Mouse (Mus musculus): ENCODE measurements around the gene Zfp609.
"Not testable (repeated sequence)": the region's sequence is repeated elsewhere in the genome, so short reads cannot be mapped to it uniquely, and the experiment has no call there.

Gene Zfp609

GRCm38 (mm10) chr9:65676358-65677118 is 150.8 kb downstream of the Zfp609 start:
- in situ Hi-C loops (cut with MboI, MseI): no loop called here

GRCm38 (mm10) chr9:65675461-65676357 is 151.7 kb downstream of the Zfp609 start:
- in situ Hi-C loops (cut with MboI, MseI): no loop called here

- in situ Hi-C loops (cut with MboI, MseI): no loop called here
These were observed 154.4 kb downstream of the Zfp609 start for GRCm38 (mm10) chr9:65672996-65673395.

GRCm38 (mm10) chr9:65671431-65671931 is 155.9 kb downstream of the Zfp609 start:
- in situ Hi-C loops (cut with MboI, MseI): no loop called here

- in situ Hi-C loops (cut with MboI, MseI): loop anchor here (10.0 kb wide), 1 partner anchor 177 kb away; no protein-coding TSS in a partner anchor
These were observed 159.7 kb downstream of the Zfp609 start, which contains the start of gene Oaz2 for GRCm38 (mm10) chr9:65667701-65668100. Oaz2 (plus strand) TSS chr9:65668001.

- in situ Hi-C loops (cut with MboI, MseI): loop anchor here (10.0 kb wide), 1 partner anchor 179 kb away; no protein-coding TSS in a partner anchor
These were observed 161.3 kb downstream of the Zfp609 start for GRCm38 (mm10) chr9:65666042-65666441.

GRCm38 (mm10) chr9:65664163-65664562 is 163.2 kb downstream of the Zfp609 start:
- in situ Hi-C loops (cut with MboI, MseI): loop anchor here (5.0 to 10.0 kb wide), 3 partner anchors 62 to 181 kb away; partner anchors contain the start of gene Ankdd1a

GRCm38 (mm10) chr9:65661493-65661892 is 165.9 kb downstream of the Zfp609 start:
- in situ Hi-C loops (cut with MboI, MseI): loop anchor here (5.0 to 10.0 kb wide), 3 partner anchors 59 to 183 kb away; partner anchors contain the start of gene Ankdd1a

- in situ Hi-C loops (cut with MboI, MseI): loop anchor here (5.0 to 10.0 kb wide), 3 partner anchors 59 to 184 kb away; partner anchors contain the start of gene Ankdd1a
These were observed 166.3 kb downstream of the Zfp609 start for GRCm38 (mm10) chr9:65661029-65661428.

- in situ Hi-C loops (cut with MboI, MseI): no loop called here
These were observed 170.1 kb downstream of the Zfp609 start for GRCm38 (mm10) chr9:65657218-65657617.

- in situ Hi-C loops (cut with MboI, MseI): no loop called here
These were observed 171.8 kb downstream of the Zfp609 start for GRCm38 (mm10) chr9:65655540-65655939.

GRCm38 (mm10) chr9:65654700-65655237 is 172.6 kb downstream of the Zfp609 start:
- in situ Hi-C loops (cut with MboI, MseI): no loop called here

- in situ Hi-C loops (cut with MboI, MseI): no loop called here
These were observed 173.6 kb downstream of the Zfp609 start for GRCm38 (mm10) chr9:65653741-65654140.

- in situ Hi-C loops (cut with MboI, MseI): not testable (repeated sequence)
These were observed 175.4 kb downstream of the Zfp609 start for GRCm38 (mm10) chr9:65651957-65652356.

GRCm38 (mm10) chr9:65649997-65650396 is 177.4 kb downstream of the Zfp609 start:
- in situ Hi-C loops (cut with MboI, MseI): loop anchor here (25.0 kb wide), 1 partner anchor 737 kb away; no protein-coding TSS in a partner anchor

GRCm38 (mm10) chr9:65648730-65649129 is 178.6 kb downstream of the Zfp609 start:
- in situ Hi-C loops (cut with MboI, MseI): loop anchor here (25.0 kb wide), 1 partner anchor 739 kb away; no protein-coding TSS in a partner anchor

GRCm38 (mm10) chr9:65646782-65647181 is 180.6 kb downstream of the Zfp609 start:
- in situ Hi-C loops (cut with MboI, MseI): loop anchor here (25.0 kb wide), 1 partner anchor 741 kb away; no protein-coding TSS in a partner anchor

- in situ Hi-C loops (cut with MboI, MseI): loop anchor here (25.0 kb wide), 1 partner anchor 741 kb away; no protein-coding TSS in a partner anchor
These were observed 181.4 kb downstream of the Zfp609 start for GRCm38 (mm10) chr9:65645984-65646383.

- in situ Hi-C loops (cut with MboI, MseI): loop anchor here (25.0 kb wide), 1 partner anchor 742 kb away; no protein-coding TSS in a partner anchor
These were observed 182.4 kb downstream of the Zfp609 start for GRCm38 (mm10) chr9:65644960-65645359.

GRCm38 (mm10) chr9:65642546-65642945 is 184.8 kb downstream of the Zfp609 start:
- in situ Hi-C loops (cut with MboI, MseI): loop anchor here (25.0 kb wide), 1 partner anchor 745 kb away; no protein-coding TSS in a partner anchor

Data from T-helper 2 cell (primary cell).